ENCODE assay signal across 9 mouse cellular contexts in the genomic region with DNA sequence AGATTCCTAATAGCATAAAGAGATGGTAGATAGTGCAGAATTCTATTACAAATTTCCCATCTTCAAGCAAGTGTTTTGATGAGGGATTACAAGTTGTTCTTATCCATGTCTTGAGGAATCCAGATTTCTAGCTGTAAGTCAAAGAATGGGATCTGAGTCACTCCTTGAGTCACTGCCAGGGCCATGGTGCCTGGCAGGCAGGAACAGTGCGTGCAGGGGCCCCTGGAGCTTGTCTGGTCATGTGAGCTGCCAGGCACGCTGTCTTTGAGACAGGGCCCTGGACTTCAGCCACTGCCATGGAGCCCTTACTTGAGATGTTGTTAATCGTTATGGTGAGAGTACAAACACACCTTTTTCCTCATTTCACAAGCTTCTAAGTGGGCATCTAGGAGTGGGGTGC.
A peak's percentile ranks its signal among the peaks of the same experiment; 100 is the strongest.
DNase-seq lines count a peak whose midpoint lies in the region; ATAC-seq and TF ChIP-seq lines count a peak whose summit lies in the region.
"Had no signal": no experiment of that assay in that cellular context is flagged by ENCODE, and none has a peak within 500 bp of the region (broad histone marks: within the 10 kb centered on the region; RNA-seq: fewer than 3 reads in every experiment).

No protein-coding gene starts in this region.

- no peak for ATAC-seq in heart, embryonic 12.5 days (ENCODE audit: insufficient number of reproducible peaks, low FRiP score)
- no peak for ATAC-seq in forebrain, postnatal 0 days

- peaks cover 14% of the 10 kb centered on the region for H3K4me1 ChIP-seq in heart, embryonic 12.5 days (replicated peaks)
- no peaks in the 10 kb centered on the region for H3K4me1 ChIP-seq in hindbrain, embryonic 10.5 days (replicated peaks)
- H3K4me1 ChIP-seq in forebrain, postnatal 0 days (ENCODE audit: insufficient read depth) = no peaks in the 10 kb centered on the region
- H3K4me1 ChIP-seq: embryonic facial prominence, embryonic 12.5 days had no signal

- WGBS in heart, embryonic 12.5 days = 51% methylated on average over 3 of the region's 3 CpGs
- WGBS in hindbrain, embryonic 10.5 days = 86% methylated on average over 3 of the region's 3 CpGs
- 57% methylated on average over 3 of the region's 3 CpGs for WGBS in forebrain, postnatal 0 days

- H3K27me3 ChIP-seq in heart, embryonic 12.5 days (replicated peaks) = no peaks in the 10 kb centered on the region
- no peaks in the 10 kb centered on the region for H3K27me3 ChIP-seq in hindbrain, embryonic 10.5 days (ENCODE audit: insufficient read depth, poor library complexity, severe bottlenecking)
- H3K27me3 ChIP-seq in forebrain, postnatal 0 days (ENCODE audit: insufficient read depth, low read length) = no peaks in the 10 kb centered on the region
- H3K27me3 ChIP-seq: embryonic facial prominence, embryonic 12.5 days had no signal

- H3K36me3 ChIP-seq in heart, embryonic 12.5 days = no peaks in the 10 kb centered on the region
- H3K36me3 ChIP-seq in hindbrain, embryonic 10.5 days = no peaks in the 10 kb centered on the region
- H3K36me3 ChIP-seq in forebrain, postnatal 0 days (ENCODE audit: insufficient read depth) = no peaks in the 10 kb centered on the region
- H3K36me3 ChIP-seq: embryonic facial prominence, embryonic 12.5 days had no signal

- DNase-seq in heart, adult 18-20 months = peak; percentile 67 to 77
- peak; percentile 67 for DNase-seq in Muller cell, postnatal 12 days (ENCODE audit: inconsistent ontology term)
- peak; percentile 59 to 75 for DNase-seq in cerebellum, postnatal 25 days
- DNase-seq in kidney, adult 9 months = peak; percentile 62
- no peak for DNase-seq in hindbrain, embryonic 10.5 days (ENCODE audit: low spot score)
- no peak for DNase-seq in spleen, postnatal 36 days (ENCODE audit: low spot score in 2 of 2)
- DNase-seq in forebrain, postnatal 0 days = no peak

- no peaks in the 10 kb centered on the region for H3K9me3 ChIP-seq in heart, embryonic 12.5 days (replicated peaks)
- no peaks in the 10 kb centered on the region for H3K9me3 ChIP-seq in hindbrain, embryonic 10.5 days
- H3K9me3 ChIP-seq in forebrain, postnatal 0 days (ENCODE audit: low read length) = no peaks in the 10 kb centered on the region
- H3K9me3 ChIP-seq: embryonic facial prominence, embryonic 12.5 days had no signal

- H3K4me3 ChIP-seq in heart, embryonic 12.5 days = no peak overlapping the region
- no peak overlapping the region for H3K4me3 ChIP-seq in hindbrain, embryonic 10.5 days
- H3K4me3 ChIP-seq in forebrain, postnatal 0 days (ENCODE audit: low read depth, low read length) = no peak overlapping the region
- H3K4me3 ChIP-seq: embryonic facial prominence, embryonic 12.5 days had no signal

- no peak overlapping the region for H3K4me2 ChIP-seq in heart, embryonic 12.5 days
- no peak overlapping the region for H3K4me2 ChIP-seq in forebrain, postnatal 0 days (ENCODE audit: low read depth)
- H3K4me2 ChIP-seq: embryonic facial prominence, embryonic 12.5 days had no signal

- no peak overlapping the region for H3K9ac ChIP-seq in heart, embryonic 12.5 days
- H3K9ac ChIP-seq in forebrain, postnatal 0 days = no peak overlapping the region
- H3K9ac ChIP-seq: embryonic facial prominence, embryonic 12.5 days had no signal

- TF ChIP-seq CTCF in forebrain, postnatal 0 days (IDR thresholded peaks at IDR 0.05; ENCODE audit: low read depth) = no peak

- no peak overlapping the region for H3K27ac ChIP-seq in heart, embryonic 12.5 days (ENCODE audit: poor library complexity, severe bottlenecking)
- no peak overlapping the region for H3K27ac ChIP-seq in hindbrain, embryonic 10.5 days
- no peak overlapping the region for H3K27ac ChIP-seq in forebrain, postnatal 0 days (ENCODE audit: low read depth, low read length)
- H3K27ac ChIP-seq: embryonic facial prominence, embryonic 12.5 days had no signal

Comparison
In these comparisons a context has a peak if more than half of its experiments do, and no peak if none do; other contexts are left out.
1. DNase-seq: peak in heart, adult 18-20 months (2 of 2), Muller cell, postnatal 12 days (single experiment), cerebellum, postnatal 25 days (2 of 2) and kidney, adult 9 months (single experiment); none in hindbrain, embryonic 10.5 days (single experiment), spleen, postnatal 36 days (0 of 2) and forebrain, postnatal 0 days (single experiment).